Mouse (Mus musculus): Measurements from ENCODE around the gene Gpr155.

DNA sequence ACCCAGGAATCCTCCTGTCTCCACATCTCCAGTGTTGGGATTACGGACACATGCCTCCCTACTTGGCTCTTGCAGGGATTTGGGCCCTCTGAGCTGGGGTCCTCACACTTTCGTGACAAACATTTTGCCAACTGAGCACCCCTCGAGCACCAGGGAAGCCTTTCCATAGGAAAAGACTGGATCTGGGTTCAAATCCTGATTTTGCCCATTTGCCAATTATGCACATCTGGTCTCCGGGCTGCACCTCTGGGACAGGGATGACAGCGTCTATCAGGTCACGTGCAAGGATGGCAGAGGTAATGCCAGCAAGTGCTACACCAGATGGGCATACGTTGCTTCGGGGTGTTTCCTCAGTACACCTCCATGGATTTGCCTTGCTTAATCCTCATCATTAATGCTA is 23.7 kb upstream of the Gpr155 start:
- TF ChIP-seq POLR2A (IDR thresholded peaks at IDR 0.05; ENCODE audit: insufficient read length, low read depth) (no peak), MYOD1 (IDR thresholded peaks at IDR 0.05; ENCODE audit: control insufficient read depth in 1 of 3, insufficient read length in 2 of 3, low read depth in 2 of 3) (no peak), E2F4 (IDR thresholded peaks at IDR 0.05; ENCODE audit: insufficient read depth) (no peak), TCF12 (IDR thresholded peaks at IDR 0.05; ENCODE audit: insufficient read depth, poor library complexity, severe bottlenecking) (no peak), POLR2AphosphoS2 (IDR thresholded peaks at IDR 0.05; ENCODE audit: insufficient read length, low read depth) (no peak)

Measured in myocyte (in vitro differentiated cells).